Mouse (Mus musculus): ENCODE results near the gene Ncaph2. TPM values are rescaled to one million over a fixed set of nuclear protein-coding genes. Genes with fewer than 3 reads are reported as not detected.

The Ncaph2 gene
- total RNA-seq, 2 experiments from 2014 or later = 108 TPM

- intact Hi-C loops (cut with DNase I) = loop anchor here (1.0 to 5.0 kb wide), 3 partner anchors 17 to 93 kb away; partner anchors contain the start of gene Sbf1
- H3K27ac ChIP-seq = peak within 1 kb of the TSS; percentile 98
- DNase-seq (ENCODE audit: extremely low spot score in 1 of 2, low spot score in 2 of 2) = peak; percentile 90 to 94
- peak; percentile 94 for TF ChIP-seq CTCF (IDR thresholded peaks at IDR 0.05)
- H3K4me3 ChIP-seq = peak within 1 kb of the TSS; percentile 83
These were observed 18.3 kb downstream of the Ncaph2 start, which contains the start of gene Sco2 for GRCm38 (mm10) chr15:89373762-89374248. Gene Sco2, minus strand, starts transcription at chr15:89373846.

- TF ChIP-seq CTCF (IDR thresholded peaks at IDR 0.05) = no peak
- DNase-seq (ENCODE audit: extremely low spot score in 1 of 2, low spot score in 2 of 2) = no peak
- intact Hi-C loops (cut with DNase I) = loop anchor here (5.0 kb wide), 1 partner anchor 93 kb away; no protein-coding TSS in a partner anchor
- H3K27ac ChIP-seq = peak overlapping the region; percentile 98
- peak overlapping the region; percentile 83 for H3K4me3 ChIP-seq
These were observed 18.8 kb downstream of the Ncaph2 start for GRCm38 (mm10) chr15:89374340-89374739.

- no peak for TF ChIP-seq CTCF (IDR thresholded peaks at IDR 0.05)
- Histone ChIP-seq H3K27ac (no peak overlapping the region), H3K4me3 (no peak overlapping the region; the same call in 1 of the 2 replicates)
- DNase-seq (ENCODE audit: extremely low spot score in 1 of 2, low spot score in 2 of 2) = no peak
- intact Hi-C loops (cut with DNase I) = loop anchor here (5.0 kb wide), 1 partner anchor 92 kb away; no protein-coding TSS in a partner anchor
These were observed 19.4 kb downstream of the Ncaph2 start for GRCm38 (mm10) chr15:89374801-89375534.

- Histone ChIP-seq H3K27ac (no peak overlapping the region), H3K4me3 (no peak overlapping the region)
- intact Hi-C loops (cut with DNase I) = no loop called here
- no peak for TF ChIP-seq CTCF (IDR thresholded peaks at IDR 0.05)
- DNase-seq (ENCODE audit: extremely low spot score in 1 of 2, low spot score in 2 of 2) = no peak
These were observed 20.5 kb downstream of the Ncaph2 start for GRCm38 (mm10) chr15:89376040-89376439.

GRCm38 (mm10) chr15:89376957-89377356 lies 21.4 kb downstream of the Ncaph2 start, which contains the start of gene Tymp:
Gene Tymp, minus strand, starts transcription at chr15:89377039.
- intact Hi-C loops (cut with DNase I) = no loop called here
- Histone ChIP-seq H3K4me3 (no peak within 1 kb of the TSS), H3K27ac (no peak within 1 kb of the TSS)
- no peak for TF ChIP-seq CTCF (IDR thresholded peaks at IDR 0.05)
- no peak for DNase-seq (ENCODE audit: extremely low spot score in 1 of 2, low spot score in 2 of 2)

GRCm38 (mm10) chr15:89377362-89377761 lies 21.8 kb downstream of the Ncaph2 start:
- no peak for DNase-seq (ENCODE audit: extremely low spot score in 1 of 2, low spot score in 2 of 2)
- no peak overlapping the region for H3K4me3 ChIP-seq
- no peak for TF ChIP-seq CTCF (IDR thresholded peaks at IDR 0.05)
- intact Hi-C loops (cut with DNase I) = no loop called here
- H3K27ac ChIP-seq = no peak overlapping the region

- Histone ChIP-seq H3K4me3 (peak overlapping the region; percentile 39), H3K27ac (peak overlapping the region; percentile 40; the same call in 1 of the 2 replicates)
- TF ChIP-seq CTCF (IDR thresholded peaks at IDR 0.05) = no peak
- no peak for DNase-seq (ENCODE audit: extremely low spot score in 1 of 2, low spot score in 2 of 2)
- intact Hi-C loops (cut with DNase I) = no loop called here
These were observed 22.7 kb downstream of the Ncaph2 start for GRCm38 (mm10) chr15:89377938-89378828.

GRCm38 (mm10) chr15:89378831-89379401 lies 23.4 kb downstream of the Ncaph2 start, which contains the start of gene Odf3b:
Gene Odf3b, minus strand, starts transcription at chr15:89379282.
- Histone ChIP-seq H3K27ac (peak within 1 kb of the TSS; percentile 40), H3K4me3 (peak within 1 kb of the TSS; percentile 39)
- no peak for TF ChIP-seq CTCF (IDR thresholded peaks at IDR 0.05)
- no peak for DNase-seq (ENCODE audit: extremely low spot score in 1 of 2, low spot score in 2 of 2)
- intact Hi-C loops (cut with DNase I) = no loop called here

GRCm38 (mm10) chr15:89379429-89379828 lies 23.9 kb downstream of the Ncaph2 start:
- Histone ChIP-seq H3K4me3 (peak overlapping the region; percentile 39), H3K27ac (peak overlapping the region; percentile 40)
- intact Hi-C loops (cut with DNase I) = no loop called here
- TF ChIP-seq CTCF (IDR thresholded peaks at IDR 0.05) = no peak
- no peak for DNase-seq (ENCODE audit: extremely low spot score in 1 of 2, low spot score in 2 of 2)

- no peak within 1 kb of the TSS for H3K4me3 ChIP-seq
- intact Hi-C loops (cut with DNase I) = no loop called here
- no peak for DNase-seq (ENCODE audit: extremely low spot score in 1 of 2, low spot score in 2 of 2)
- TF ChIP-seq CTCF (IDR thresholded peaks at IDR 0.05) = no peak
- no peak within 1 kb of the TSS for H3K27ac ChIP-seq
These were observed 29.1 kb downstream of the Ncaph2 start, which contains the start of gene Klhdc7b for GRCm38 (mm10) chr15:89384617-89385016. Gene Klhdc7b, plus strand, starts transcription at chr15:89384917.

GRCm38 (mm10) chr15:89387127-89387526 lies 31.6 kb downstream of the Ncaph2 start:
- intact Hi-C loops (cut with DNase I) = no loop called here
- H3K4me3 ChIP-seq = no peak overlapping the region
- TF ChIP-seq CTCF (IDR thresholded peaks at IDR 0.05) = no peak

More at GRCm38 (mm10) chr15:89387127-89387526, 31.6 kb downstream of the Ncaph2 start:
- DNase-seq (ENCODE audit: extremely low spot score in 1 of 2, low spot score in 2 of 2) = no peak
- no peak overlapping the region for H3K27ac ChIP-seq
